Mouse (Mus musculus): Measurements from ENCODE around the gene Snf8. TPM values are rescaled to one million over a fixed set of nuclear protein-coding genes. Genes with fewer than 3 reads are reported as not detected.
A peak's percentile ranks its signal among the peaks of the same experiment; 100 is the strongest.

Gene Snf8
- total and polyA plus RNA-seq, 3 experiments: 70.8 to 199 (median 113) TPM

GRCm38 (mm10) chr11:96065215-96065911 lies 30.7 kb downstream of the Snf8 start, which contains the start of gene Ube2z:
Gene Ube2z (minus strand): TSS chr11:96065388.
- DNase-seq (ENCODE audit: extremely low read depth): peak; percentile 97
- Histone ChIP-seq H3K36me3 (replicated peaks in 1 of 2; ENCODE audit: control insufficient read depth in 1 of 2, insufficient read depth in 1 of 2, low read length in 1 of 2) (peaks cover 17 to 50% of the 10 kb centered on the region in 2 experiments), H3K4me1 (ENCODE audit: control insufficient read depth in 1 of 2, insufficient read depth in 2 of 2) (peaks cover 7 to 44% of the 10 kb centered on the region in 2 experiments), H3K4me2 (ENCODE audit: insufficient read depth, low read depth, poor library complexity, severe bottlenecking) (peak within 1 kb of the TSS; percentile 98), H3K9me3 (replicated peaks; ENCODE audit: low read length) (no peaks in the 10 kb centered on the region), H3K79me2 (replicated peaks; ENCODE audit: control insufficient read depth, extremely low read depth, insufficient read depth, poor library complexity, severe bottlenecking) (peaks cover 43% of the 10 kb centered on the region), H3K27me3 (replicated peaks) (no peaks in the 10 kb centered on the region), H3K4me3 (replicated peaks in 1 of 3; ENCODE audit: low read depth in 2 of 3, low read length in 2 of 3, poor library complexity in 1 of 3) (peak within 1 kb of the TSS; percentile 81 to 89 (median 89)), H3K27ac (ENCODE audit: insufficient read depth, low read depth) (peak within 1 kb of the TSS; percentile 68), H3K9ac (ENCODE audit: insufficient read depth, low read depth) (peak within 1 kb of the TSS; percentile 97)
- in situ Hi-C loops (cut with MboI; ENCODE audit: low pct_ligation_motif_present, low pct_unique_long_range_greater_than_20kb, low sequenced_read_pairs): no loop called here
- no peak for TF ChIP-seq RCOR1 (conservative IDR thresholded peaks at IDR 0.05; ENCODE audit: low read depth, low read length)
- TF ChIP-seq POLR2AphosphoS2 (IDR thresholded peaks at IDR 0.05; ENCODE audit: low read depth, low read length): no peak; the same call in 1 of the 2 replicates
- peak; percentile 88 for TF ChIP-seq MEF2A (IDR thresholded peaks at IDR 0.05; ENCODE audit: borderline replicate concordance, low read depth, low read length)
- TF ChIP-seq CHD1 (IDR thresholded peaks at IDR 0.05; ENCODE audit: low read depth, low read length): 0 out of 2 replicates have a peak, but pooled peaks have one; percentile 55
- TF ChIP-seq IRF4 (IDR thresholded peaks at IDR 0.05; ENCODE audit: low read depth, low read length): peak; percentile 87; the same call in 1 of the 2 replicates
- TF ChIP-seq NELFE (IDR thresholded peaks at IDR 0.05; ENCODE audit: low read depth, low read length): peak; percentile 91
- peak; percentile 93 for TF ChIP-seq ZMIZ1 (IDR thresholded peaks at IDR 0.05; ENCODE audit: low read depth, low read length)
- peak; percentile 95 for TF ChIP-seq GABPA (IDR thresholded peaks at IDR 0.05; ENCODE audit: insufficient replicate concordance, low read depth, low read length)
- TF ChIP-seq MAFK (IDR thresholded peaks at IDR 0.05; ENCODE audit: insufficient replicate concordance, low read length): peak; percentile 40; the same call in 1 of the 2 replicates
- TF ChIP-seq ZKSCAN1 (IDR thresholded peaks at IDR 0.05; ENCODE audit: borderline replicate concordance, low read depth, low read length): no peak
- peak; percentile 93 for TF ChIP-seq CHD2 (IDR thresholded peaks at IDR 0.05; ENCODE audit: low read length)
- peak; percentile 66 for TF ChIP-seq TBP (conservative IDR thresholded peaks at IDR 0.05; ENCODE audit: low read depth, low read length)
- TF ChIP-seq MAX (IDR thresholded peaks at IDR 0.05; ENCODE audit: low read length): no peak
- peak; percentile 98 for TF ChIP-seq TCF12 (IDR thresholded peaks at IDR 0.05; ENCODE audit: low read depth, low read length)
- peak; percentile 97 for TF ChIP-seq POLR2A (IDR thresholded peaks at IDR 0.05; ENCODE audit: low read depth, low read length)
- peak; percentile 94 for TF ChIP-seq HCFC1 (IDR thresholded peaks at IDR 0.05; ENCODE audit: low read depth, low read length)
- no peak for TF ChIP-seq BHLHE40 (IDR thresholded peaks at IDR 0.05; ENCODE audit: low read depth, low read length)
- TF ChIP-seq MAZ (IDR thresholded peaks at IDR 0.05; ENCODE audit: low read depth, low read length): peak; percentile 97
- peak; percentile 88 for TF ChIP-seq MXI1 (IDR thresholded peaks at IDR 0.05; ENCODE audit: low read depth, low read length)
- 0 out of 2 replicates have a peak, but pooled peaks have one; percentile 62 for TF ChIP-seq UBTF (IDR thresholded peaks at IDR 0.05; ENCODE audit: low read depth, low read length)
- TF ChIP-seq ZC3H11A (IDR thresholded peaks at IDR 0.05; ENCODE audit: low read depth, low read length): no peak
- peak; percentile 96 for TF ChIP-seq SIN3A (IDR thresholded peaks at IDR 0.05; ENCODE audit: low read length)
- TF ChIP-seq JUN (IDR thresholded peaks at IDR 0.05; ENCODE audit: insufficient read depth, low read depth, low read length): no peak
- 0 out of 2 replicates have a peak, but pooled peaks have one; percentile 52 for TF ChIP-seq ETS1 (conservative IDR thresholded peaks at IDR 0.05; ENCODE audit: low read depth, low read length)
- TF ChIP-seq USF1 (IDR thresholded peaks at IDR 0.05; ENCODE audit: low read depth, low read length): no peak; the same call in 1 of the 2 replicates
- peak; percentile 97 for TF ChIP-seq ELF1 (IDR thresholded peaks at IDR 0.05; ENCODE audit: low read depth, low read length)
- no peak for TF ChIP-seq PAX5 (IDR thresholded peaks at IDR 0.05; ENCODE audit: low read length)
- TF ChIP-seq NRF1 (IDR thresholded peaks at IDR 0.05; ENCODE audit: low read depth, low read length): peak; percentile 68
- peak in 1 of 2 experiments; percentile 61; a peak in 2 of 4 replicates for TF ChIP-seq CTCF (conservative IDR thresholded peaks at IDR 0.05 in 1 of 2, IDR thresholded peaks at IDR 0.05 in 1 of 2; ENCODE audit: low read depth in 2 of 2, low read length in 2 of 2)
- peak; percentile 45 for TF ChIP-seq MYC (IDR thresholded peaks at IDR 0.05; ENCODE audit: low read depth, low read length)
- TF ChIP-seq E2F4 (IDR thresholded peaks at IDR 0.05; ENCODE audit: insufficient replicate concordance, low read depth, low read length): 0 out of 2 replicates have a peak, but pooled peaks have one; percentile 41
- peak; percentile 84; the same call in 1 of the 2 replicates for TF ChIP-seq KAT2A (IDR thresholded peaks at IDR 0.05; ENCODE audit: insufficient replicate concordance, low read length)
- TF ChIP-seq USF2 (conservative IDR thresholded peaks at IDR 0.05; ENCODE audit: low read depth, low read length): no peak
- no peak for TF ChIP-seq SMC3 (IDR thresholded peaks at IDR 0.05; ENCODE audit: low read depth, low read length)
- no peak for TF ChIP-seq JUND (conservative IDR thresholded peaks at IDR 0.05; ENCODE audit: low read depth, low read length)
- TF ChIP-seq ZNF384 (IDR thresholded peaks at IDR 0.05; ENCODE audit: low read depth, low read length): no peak
- no peak for TF ChIP-seq EP300 (IDR thresholded peaks at IDR 0.05; ENCODE audit: low read length)
- TF ChIP-seq RAD21 (IDR thresholded peaks at IDR 0.05; ENCODE audit: low read depth, low read length): no peak
- dilution Hi-C loops (cut with MboI; ENCODE audit: extremely low pct_ligation_motif_present, extremely low pct_unique_long_range_greater_than_20kb, low sequenced_read_pairs): no loop called here
